Mouse (Mus musculus) stomach, postnatal 0 days (tissue): ENCODE measurements around the gene Cysltr2. TPM values are rescaled to one million over a fixed set of nuclear protein-coding genes. Genes with fewer than 3 reads are reported as not detected.

Experiments used
- ATAC-seq: fragments of 200-750 bp; cut with Nextera tagmentation; 2 replicates; pipeline ENCODE4 v1.8.0; 2017; ENCODE audit not compliant: low FRiP score, low TSS enrichment
- DNase-seq: peaks from one replicate; pipeline ENCODE4 v3.0.0-alpha.2; 2016; ENCODE audit warnings: low spot score
- H3K27ac ChIP-seq: fragments of 300-500 bp; sonication (generic); replicated peaks from 2 replicates; pipeline ENCODE4 v1.5.1; 2014; ENCODE audit warnings: mild to moderate bottlenecking, control low read depth
- H3K27me3 ChIP-seq: fragments of 300-500 bp; sonication (generic); 2 replicates; pipeline ENCODE4 v1.6.1; 2014; ENCODE audit warnings: low read length; ENCODE audit not compliant: control insufficient read depth, insufficient read depth
- H3K36me3 ChIP-seq: fragments of 300-500 bp; sonication (generic); 2 replicates; pipeline ENCODE4 v1.6.1; 2014; ENCODE audit warnings: low read length, mixed read lengths; ENCODE audit not compliant: control insufficient read depth, insufficient read depth
- H3K4me1 ChIP-seq: fragments of 300-500 bp; sonication (generic); replicated peaks from 2 replicates; pipeline ENCODE4 v1.6.1; 2014; ENCODE audit warnings: antibody characterized with exemption; ENCODE audit not compliant: control insufficient read depth, insufficient read depth
- H3K4me2 ChIP-seq: fragments of 300-500 bp; sonication (generic); replicated peaks from 2 replicates; pipeline ENCODE4 v1.6.1; 2014; ENCODE audit warnings: low read depth, mild to moderate bottlenecking, control low read depth, moderate library complexity
- H3K4me3 ChIP-seq: fragments of 300-500 bp; sonication (generic); 2 replicates; pipeline ENCODE4 v1.5.1; 2014; ENCODE audit warnings: low read depth, low read length, control low read depth
- H3K9ac ChIP-seq: fragments of 300-500 bp; sonication (generic); 2 replicates; pipeline ENCODE4 v1.6.1; 2014; ENCODE audit warnings: mild to moderate bottlenecking, low read length, control low read depth, mixed read lengths
- H3K9me3 ChIP-seq: fragments of 300-500 bp; sonication (generic); 2 replicates; pipeline ENCODE4 v1.6.1; 2016; ENCODE audit warnings: low read length; ENCODE audit not compliant: control insufficient read depth
- CTCF ChIP-seq: IDR thresholded peaks from 2 replicates; pipeline ENCODE4 v1.5.1; 2016; ENCODE audit warnings: antibody characterized with exemption, low read depth, mild to moderate bottlenecking, moderate library complexity
- EP300 ChIP-seq: optimal IDR thresholded peaks from 2 replicates; pipeline ENCODE3; 2016; ENCODE audit warnings: antibody characterized with exemption
- WGBS: fragments of 180-500 bp; shearing (Covaris S2); extraction: QIAGEN DNeasy Blood & Tissue Kit; methylation state at CpG from one replicate; pipeline ENCODE4 v1.1.7; 2014; 5-methylcytosine and 5-hydroxymethylcytosine counted together
- polyA plus RNA-seq: library from polyadenylated mRNA; unstranded; fragments of >200 nt; fragmentation: Nextera tagmentation; extraction: Ambion mirVana; gene quantifications from 2 replicates; pipeline ENCODE4 v1.2.1, GENCODE M21; 2015

The Cysltr2 gene
- polyA plus RNA-seq, 1 experiment from 2014 or later = 0.10 TPM

GRCm38 (mm10) chr14:72983456-72983855 is 65.5 kb downstream of the Cysltr2 start:
- no peak overlapping the region for H3K9ac ChIP-seq
- no peak overlapping the region for H3K27ac ChIP-seq
- TF ChIP-seq CTCF = peak; percentile 93
- TF ChIP-seq EP300 = no peak
- H3K27me3 ChIP-seq = no peaks in the 10 kb centered on the region
- H3K4me3 ChIP-seq = peak overlapping the region; percentile 5; the same call in 1 of the 2 replicates
- DNase-seq (peak; percentile 88), ATAC-seq (peak; percentile 93)
- no peaks in the 10 kb centered on the region for H3K9me3 ChIP-seq
- no peaks in the 10 kb centered on the region for H3K36me3 ChIP-seq
- H3K4me1 ChIP-seq = no peaks in the 10 kb centered on the region
- H3K4me2 ChIP-seq = peak overlapping the region; percentile 35
- WGBS = 3% methylated on average over 11 of the region's 11 CpGs

- Histone ChIP-seq H3K4me1 (no peaks in the 10 kb centered on the region), H3K4me2 (peak overlapping the region; percentile 35), H3K9ac (no peak overlapping the region), H3K36me3 (no peaks in the 10 kb centered on the region), H3K9me3 (no peaks in the 10 kb centered on the region), H3K4me3 (peak overlapping the region; percentile 5; the same call in 1 of the 2 replicates), H3K27me3 (no peaks in the 10 kb centered on the region), H3K27ac (no peak overlapping the region)
- ATAC-seq (peak; percentile 36; the same call in 1 of the 2 replicates), DNase-seq (no peak)
- TF ChIP-seq EP300 (no peak), CTCF (no peak)
- WGBS = 29% methylated on average over 12 of the region's 12 CpGs
Observed at GRCm38 (mm10) chr14:72982981-72983436, 65.9 kb downstream of the Cysltr2 start.

GRCm38 (mm10) chr14:72980761-72981160 is 68.2 kb downstream of the Cysltr2 start:
- H3K4me3 ChIP-seq = no peak overlapping the region
- TF ChIP-seq CTCF = no peak
- TF ChIP-seq EP300 = no peak
- H3K4me2 ChIP-seq = no peak overlapping the region
- no peaks in the 10 kb centered on the region for H3K4me1 ChIP-seq
- DNase-seq (no peak), ATAC-seq (no peak)
- H3K36me3 ChIP-seq = no peaks in the 10 kb centered on the region
- H3K27ac ChIP-seq = no peak overlapping the region
- H3K9ac ChIP-seq = no peak overlapping the region
- 41% methylated on average over 3 of the region's 3 CpGs for WGBS
- H3K27me3 ChIP-seq = no peaks in the 10 kb centered on the region
- no peaks in the 10 kb centered on the region for H3K9me3 ChIP-seq

GRCm38 (mm10) chr14:72980106-72980505 is 68.8 kb downstream of the Cysltr2 start:
- TF ChIP-seq EP300 (no peak), CTCF (no peak)
- WGBS = 95% methylated on average over 27 of the region's 29 CpGs
- Histone ChIP-seq H3K9ac (no peak overlapping the region), H3K27ac (no peak overlapping the region), H3K4me3 (no peak overlapping the region), H3K4me1 (no peaks in the 10 kb centered on the region), H3K9me3 (no peaks in the 10 kb centered on the region), H3K36me3 (no peaks in the 10 kb centered on the region), H3K27me3 (no peaks in the 10 kb centered on the region), H3K4me2 (no peak overlapping the region)
- ATAC-seq = no peak
- no peak for DNase-seq

- TF ChIP-seq CTCF = no peak
- TF ChIP-seq EP300 = no peak
- Histone ChIP-seq H3K27ac (no peak overlapping the region), H3K9ac (no peak overlapping the region), H3K4me1 (no peaks in the 10 kb centered on the region), H3K4me2 (no peak overlapping the region), H3K9me3 (no peaks in the 10 kb centered on the region), H3K27me3 (no peaks in the 10 kb centered on the region), H3K4me3 (no peak overlapping the region), H3K36me3 (no peaks in the 10 kb centered on the region)
- DNase-seq = no peak
- WGBS = 52% methylated on average over 2 of the region's 2 CpGs
- ATAC-seq = no peak
Observed at GRCm38 (mm10) chr14:72976111-72976510, 72.8 kb downstream of the Cysltr2 start.

Other genes with a start within 250 kb of the Cysltr2 start
- gene Rcbtb2, start 73.9 kb upstream of the Cysltr2 start, polyA plus RNA-seq = 42.7 and 44.0 TPM in 2 replicates
- 12.2 and 12.4 TPM in 2 replicates for gene Lpar6, start 188.8 kb upstream of the Cysltr2 start, polyA plus RNA-seq